Mouse (Mus musculus): ENCODE measurements around the gene Sars. TPM values are rescaled to one million over a fixed set of nuclear protein-coding genes. Genes with fewer than 3 reads are reported as not detected.

Gene Sars
- total and polyA plus RNA-seq, 3 experiments: 373 to 394 (median 377) TPM

DNA sequence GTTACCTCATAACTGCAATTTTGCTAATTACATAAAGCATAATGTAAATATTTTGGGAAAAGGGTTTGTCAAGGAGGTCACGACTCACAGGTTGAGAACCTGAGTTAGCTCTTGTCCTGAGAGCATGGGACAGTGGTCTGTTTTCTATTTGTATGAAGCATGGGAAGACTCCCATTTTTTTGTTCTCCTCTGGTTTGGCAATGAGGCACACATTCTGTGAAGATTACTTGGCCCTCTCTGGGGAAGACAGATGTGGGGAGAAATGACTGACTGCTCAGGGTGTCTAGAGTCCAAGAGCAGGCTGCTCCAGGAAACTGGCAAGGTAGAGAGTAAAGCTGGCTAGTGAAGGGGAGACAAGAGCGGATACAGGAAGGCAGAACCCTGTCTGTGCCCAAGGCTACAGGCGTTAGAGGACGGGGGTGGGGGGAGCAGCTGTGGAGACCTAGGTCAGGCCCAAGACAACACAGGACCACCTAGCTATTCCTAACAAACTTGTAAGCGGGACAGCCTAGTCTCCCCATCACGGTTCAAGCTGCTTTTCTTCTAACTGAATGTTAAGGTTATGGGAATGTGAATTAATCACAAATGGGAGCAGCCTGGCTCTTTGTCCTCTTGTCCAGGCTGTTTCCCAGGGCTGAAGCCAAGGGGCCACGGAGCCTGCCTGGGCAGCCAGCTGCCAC, 19.9 kb downstream of the Sars start:
- TF ChIP-seq USF1 (IDR thresholded peaks at IDR 0.05; ENCODE audit: low read depth, low read length) (no peak), ELF1 (IDR thresholded peaks at IDR 0.05; ENCODE audit: low read depth, low read length) (no peak), CHD2 (IDR thresholded peaks at IDR 0.05; ENCODE audit: low read length) (no peak), UBTF (IDR thresholded peaks at IDR 0.05; ENCODE audit: low read depth, low read length) (no peak), ZC3H11A (IDR thresholded peaks at IDR 0.05; ENCODE audit: low read depth, low read length) (no peak), POLR2AphosphoS2 (IDR thresholded peaks at IDR 0.05; ENCODE audit: low read depth, low read length) (no peak), RCOR1 (conservative IDR thresholded peaks at IDR 0.05; ENCODE audit: low read depth, low read length) (no peak)
- no peak for DNase-seq (ENCODE audit: extremely low read depth)
- no peaks in the 10 kb centered on the region for H3K27me3 ChIP-seq (replicated peaks)
- 0 out of 2 replicates have a peak, but pooled peaks cover 2% of the 10 kb centered on the region for H3K79me2 ChIP-seq (replicated peaks; ENCODE audit: control insufficient read depth, extremely low read depth, insufficient read depth, poor library complexity, severe bottlenecking)
- in situ Hi-C loops (cut with MboI; ENCODE audit: low pct_ligation_motif_present, low pct_unique_long_range_greater_than_20kb, low sequenced_read_pairs): loop anchor here (25.0 kb wide), 1 partner anchor 362 kb away; no protein-coding TSS in a partner anchor
- dilution Hi-C loops (cut with MboI; ENCODE audit: extremely low pct_ligation_motif_present, extremely low pct_unique_long_range_greater_than_20kb, low sequenced_read_pairs): no loop called here
- H3K4me3 ChIP-seq (replicated peaks in 1 of 3; ENCODE audit: low read depth in 2 of 3, low read length in 2 of 3, poor library complexity in 1 of 3): no peak overlapping the region
- no peaks in the 10 kb centered on the region; a peak in 1 of 4 replicates for H3K4me1 ChIP-seq (ENCODE audit: control insufficient read depth in 1 of 2, insufficient read depth in 2 of 2)
- no peak overlapping the region for H3K27ac ChIP-seq (ENCODE audit: insufficient read depth, low read depth)
- H3K9me3 ChIP-seq (replicated peaks; ENCODE audit: low read length): no peaks in the 10 kb centered on the region
- no peak overlapping the region for H3K9ac ChIP-seq (ENCODE audit: insufficient read depth, low read depth)
- H3K36me3 ChIP-seq (replicated peaks in 1 of 2; ENCODE audit: control insufficient read depth in 1 of 2, insufficient read depth in 1 of 2, low read length in 1 of 2): peaks cover 50 to 71% of the 10 kb centered on the region in 2 experiments
- no peak overlapping the region for H3K4me2 ChIP-seq (ENCODE audit: insufficient read depth, low read depth, poor library complexity, severe bottlenecking)

DNA sequence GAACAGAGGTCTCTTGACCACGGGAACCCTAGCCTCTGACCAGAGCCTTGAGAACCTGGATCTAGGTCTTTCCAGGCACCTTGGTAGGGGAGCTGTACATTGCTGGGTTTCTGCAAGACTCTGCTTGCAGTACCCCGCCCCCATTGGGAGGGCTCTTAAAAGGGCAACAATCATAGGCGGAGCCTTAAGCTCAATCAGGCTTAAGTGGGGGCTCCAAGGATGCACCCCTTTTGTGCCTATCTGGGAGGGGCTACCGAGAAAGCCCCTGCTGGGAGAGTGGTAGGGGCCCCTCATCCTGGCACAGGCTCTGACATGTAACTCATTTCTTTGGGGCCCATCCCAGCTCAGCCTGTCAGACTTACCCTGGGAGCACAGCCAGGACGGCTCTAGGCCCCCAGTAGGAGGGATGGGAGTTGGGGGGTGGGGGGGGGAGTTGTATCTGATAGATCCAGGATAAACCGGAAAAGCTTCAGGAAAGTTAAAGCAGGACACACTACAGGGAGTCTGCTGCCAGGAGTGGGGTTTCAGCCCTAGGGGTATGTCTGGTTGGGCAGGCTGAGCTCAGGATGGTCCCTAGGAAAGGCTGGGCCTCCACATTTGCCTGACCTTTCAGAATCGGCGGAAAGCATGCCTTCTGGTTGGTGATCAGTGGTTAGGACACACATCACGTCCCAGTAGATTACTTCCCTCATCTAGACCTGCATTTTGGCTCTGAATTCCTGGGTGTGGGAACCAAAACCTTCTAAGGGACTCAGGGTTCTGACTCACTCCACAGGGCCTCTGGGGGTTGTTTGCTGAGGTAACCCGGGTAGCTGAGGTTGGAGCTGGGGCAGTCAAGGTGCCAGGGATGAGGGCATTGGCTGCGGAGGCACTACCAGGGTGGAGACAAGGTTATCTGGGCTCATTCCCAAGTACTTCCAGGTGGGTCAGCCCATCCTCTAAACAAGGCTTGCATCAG, 20.9 kb downstream of the Sars start:
- in situ Hi-C loops (cut with MboI; ENCODE audit: low pct_ligation_motif_present, low pct_unique_long_range_greater_than_20kb, low sequenced_read_pairs) (loop anchor here (25.0 kb wide), 1 partner anchor 363 kb away; no protein-coding TSS in a partner anchor), dilution Hi-C loops (cut with MboI; ENCODE audit: extremely low pct_ligation_motif_present, extremely low pct_unique_long_range_greater_than_20kb, low sequenced_read_pairs) (no loop called here)
- Histone ChIP-seq H3K4me2 (ENCODE audit: insufficient read depth, low read depth, poor library complexity, severe bottlenecking) (no peak overlapping the region), H3K9me3 (replicated peaks; ENCODE audit: low read length) (no peaks in the 10 kb centered on the region), H3K27me3 (replicated peaks) (no peaks in the 10 kb centered on the region), H3K9ac (ENCODE audit: insufficient read depth, low read depth) (no peak overlapping the region), H3K27ac (ENCODE audit: insufficient read depth, low read depth) (no peak overlapping the region), H3K4me3 (replicated peaks in 1 of 3; ENCODE audit: low read depth in 2 of 3, low read length in 2 of 3, poor library complexity in 1 of 3) (no peak overlapping the region), H3K4me1 (ENCODE audit: control insufficient read depth in 1 of 2, insufficient read depth in 2 of 2) (no peaks in the 10 kb centered on the region; a peak in 1 of 4 replicates), H3K79me2 (replicated peaks; ENCODE audit: control insufficient read depth, extremely low read depth, insufficient read depth, poor library complexity, severe bottlenecking) (0 out of 2 replicates have a peak, but pooled peaks cover 1% of the 10 kb centered on the region), H3K36me3 (replicated peaks in 1 of 2; ENCODE audit: control insufficient read depth in 1 of 2, insufficient read depth in 1 of 2, low read length in 1 of 2) (peaks cover 41 to 61% of the 10 kb centered on the region in 2 experiments)
- no peak for DNase-seq (ENCODE audit: extremely low read depth)
- TF ChIP-seq POLR2AphosphoS2 (IDR thresholded peaks at IDR 0.05; ENCODE audit: low read depth, low read length): peak; percentile 54; the same call in 1 of the 2 replicates
- 0 out of 2 replicates have a peak, but pooled peaks have one; percentile 13 for TF ChIP-seq NELFE (IDR thresholded peaks at IDR 0.05; ENCODE audit: low read depth, low read length)
- peak; percentile 61 for TF ChIP-seq ZMIZ1 (IDR thresholded peaks at IDR 0.05; ENCODE audit: low read depth, low read length)
- TF ChIP-seq E2F4 (IDR thresholded peaks at IDR 0.05; ENCODE audit: insufficient replicate concordance, low read depth, low read length): no peak
- TF ChIP-seq POLR2A (IDR thresholded peaks at IDR 0.05; ENCODE audit: low read depth, low read length): peak; percentile 21; the same call in 1 of the 2 replicates
- TF ChIP-seq MAZ (IDR thresholded peaks at IDR 0.05; ENCODE audit: low read depth, low read length): no peak

Measured in CH12.LX (cell line).